Mouse (Mus musculus) large intestine, adult 2 months (tissue): ENCODE results near the gene Pdk1. TPM values are rescaled to one million over a fixed set of nuclear protein-coding genes. Genes with fewer than 3 reads are reported as not detected.
A peak's percentile ranks its signal among the peaks of the same experiment; 100 is the strongest.
"Not testable (repeated sequence)": the region's sequence is repeated elsewhere in the genome, so short reads cannot be mapped to it uniquely, and the experiment has no call there.

Source experiments
- DNase-seq: peaks from one replicate; pipeline ENCODE4 v3.0.0-alpha.2; 2012; ENCODE audit warnings: low read depth, low spot score
- WGBS: fragments of 180-500 bp; shearing (Covaris S2); methylation state at CpG from one replicate; pipeline ENCODE4 v1.1.7; 2018; 5-methylcytosine and 5-hydroxymethylcytosine counted together
- polyA plus RNA-seq: library from polyadenylated mRNA; depleted of rRNA; stranded (reverse); fragments of >200 nt; gene quantifications from 2 replicates; pipeline ENCODE4 v1.2.3, GENCODE M21; 2012; rRNA removed

Gene Pdk1
- polyA plus RNA-seq: 8.8 and 10.5 TPM in 2 replicates

DNA sequence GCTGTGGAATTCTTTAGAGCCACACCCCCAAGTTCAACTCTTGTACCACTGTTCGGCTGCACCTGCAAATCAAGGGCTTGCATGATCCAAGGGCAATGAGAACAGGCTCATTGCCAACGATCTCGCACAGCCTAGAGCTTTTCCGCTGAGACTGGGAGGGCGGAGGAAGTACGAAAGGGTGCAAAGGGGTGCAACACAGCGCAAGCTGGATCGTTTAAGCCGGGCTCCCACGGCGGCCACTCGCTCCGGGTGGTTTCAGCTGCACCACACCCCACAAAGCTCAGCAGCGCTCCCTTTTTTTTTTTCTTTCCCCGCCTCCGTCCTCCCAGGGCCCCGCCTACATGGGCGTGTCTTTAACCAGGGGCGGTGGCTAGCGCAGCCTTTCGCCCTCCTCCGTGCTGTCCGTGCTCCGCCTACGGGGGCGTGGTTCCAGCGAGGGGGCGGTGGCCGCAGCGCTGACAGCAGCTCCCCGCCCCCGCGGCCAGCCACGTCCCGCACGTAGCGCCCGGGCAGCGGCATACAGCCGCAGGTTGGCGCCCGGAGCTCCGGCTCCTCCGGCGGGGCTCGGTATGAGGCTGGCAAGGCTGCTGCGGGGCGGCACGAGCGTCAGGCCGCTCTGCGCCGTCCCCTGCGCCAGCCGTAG is at the start of gene Pdk1:
Gene Pdk1 (plus strand): TSS at position 424 of the 643 bp plus-strand sequence.
- peak; percentile 91 for DNase-seq
- 1% methylated on average over 55 of the region's 55 CpGs for WGBS

DNA sequence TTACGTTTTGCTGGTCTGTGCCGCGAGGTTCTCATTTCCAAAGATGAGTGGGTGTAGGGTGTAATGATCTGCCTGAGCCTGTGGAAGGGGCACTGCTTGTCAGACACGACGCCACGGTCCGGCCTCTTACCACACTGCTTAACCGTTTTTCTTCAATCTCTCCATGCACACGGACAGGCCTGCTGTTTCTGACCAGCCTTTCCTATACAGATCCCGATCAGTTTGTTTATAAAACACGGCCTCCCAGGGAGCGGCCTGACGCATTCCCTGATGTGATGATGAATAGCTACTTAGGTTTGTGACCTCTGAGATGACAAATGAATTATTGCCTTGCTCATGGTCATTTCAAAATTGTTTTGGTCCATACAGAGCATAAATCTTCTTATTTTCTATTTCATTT is 48.9 kb upstream of the Pdk1 start:
- no peak for DNase-seq
- WGBS: 72% methylated on average over 13 of the region's 13 CpGs

DNA sequence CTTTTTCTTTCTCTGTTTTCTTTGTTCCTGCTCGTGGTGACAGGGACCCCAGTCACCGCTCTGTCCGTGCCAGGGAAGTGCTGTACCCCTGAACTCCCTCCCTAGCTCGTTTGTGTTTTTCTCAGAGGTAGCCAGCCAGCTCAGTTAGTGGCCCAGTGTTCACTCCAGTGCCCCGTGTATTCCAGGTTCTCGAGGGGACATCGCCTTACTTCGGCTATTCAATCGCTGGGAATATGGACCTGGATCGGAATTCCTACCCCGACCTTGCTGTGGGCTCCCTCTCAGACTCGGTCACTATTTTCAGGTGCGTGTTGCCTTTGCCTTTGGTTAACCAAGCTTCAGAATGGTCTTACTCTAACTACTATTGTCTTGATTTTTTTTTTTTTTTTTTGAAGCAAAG is 45.3 kb upstream of the Pdk1 start:
- 86% methylated on average over 13 of the region's 13 CpGs for WGBS
- no peak for DNase-seq

DNA sequence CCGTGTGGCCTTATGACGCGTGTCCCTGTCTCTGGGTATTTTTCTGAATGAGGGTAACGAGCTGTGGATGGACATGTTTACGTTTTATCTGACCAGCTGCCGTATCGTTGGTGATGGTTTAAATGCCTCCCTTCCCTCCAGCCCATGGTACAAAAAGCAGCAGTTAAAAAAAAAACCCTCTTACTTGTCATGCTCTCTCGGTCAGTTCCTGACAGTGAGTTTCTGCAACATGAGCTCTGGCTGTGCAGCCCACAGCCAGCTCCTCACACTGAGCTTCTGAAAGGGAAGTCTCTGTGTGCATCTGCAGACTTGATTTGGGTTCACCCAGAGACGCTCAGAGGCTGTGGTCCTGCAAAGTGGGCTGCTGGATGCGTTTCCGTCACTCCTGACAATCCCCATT is 44.1 kb upstream of the Pdk1 start:
- no peak for DNase-seq
- WGBS: 85% methylated on average over 11 of the region's 11 CpGs

DNA sequence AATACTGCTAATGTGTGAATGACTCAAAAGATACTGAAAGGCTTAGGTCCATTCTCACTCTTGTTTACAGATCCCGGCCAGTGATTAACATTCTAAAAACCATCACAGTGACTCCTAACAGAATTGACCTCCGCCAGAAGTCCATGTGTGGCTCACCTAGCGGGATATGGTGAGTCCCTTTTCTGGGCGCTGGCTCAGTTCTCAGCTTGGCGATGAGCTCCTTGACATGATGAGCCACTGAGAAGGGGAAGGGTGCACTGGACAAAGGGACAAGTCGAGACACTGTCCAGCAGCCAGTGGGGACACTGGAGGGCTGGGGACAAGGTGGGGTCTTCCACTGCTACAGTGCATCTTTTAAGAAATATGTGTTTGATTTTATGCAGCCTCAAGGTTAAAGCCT is 39.4 kb upstream of the Pdk1 start:
- WGBS: 81% methylated on average over 6 of the region's 6 CpGs
- no peak for DNase-seq

DNA sequence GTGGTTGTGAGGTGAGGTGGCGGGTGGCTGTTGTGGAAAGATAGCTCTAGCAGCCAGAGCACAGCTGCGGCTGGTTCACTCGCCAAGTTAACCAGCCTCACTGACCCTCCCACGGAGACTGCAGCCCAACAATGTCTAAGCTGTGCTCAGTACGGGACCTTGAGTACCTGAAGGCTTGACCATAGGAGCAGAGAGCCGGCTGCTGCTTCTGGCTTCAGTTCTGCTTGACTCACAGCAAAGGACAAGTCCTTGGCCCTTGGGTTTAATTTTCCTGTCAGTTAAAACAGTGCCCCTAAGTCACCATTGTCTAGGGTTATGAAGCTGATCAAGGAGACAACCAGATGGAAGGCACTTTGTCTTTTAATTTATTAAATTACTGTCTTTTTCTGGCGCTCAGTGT is 38.7 kb upstream of the Pdk1 start:
- DNase-seq: no peak
- WGBS: 79% methylated on average over 7 of the region's 7 CpGs

DNA sequence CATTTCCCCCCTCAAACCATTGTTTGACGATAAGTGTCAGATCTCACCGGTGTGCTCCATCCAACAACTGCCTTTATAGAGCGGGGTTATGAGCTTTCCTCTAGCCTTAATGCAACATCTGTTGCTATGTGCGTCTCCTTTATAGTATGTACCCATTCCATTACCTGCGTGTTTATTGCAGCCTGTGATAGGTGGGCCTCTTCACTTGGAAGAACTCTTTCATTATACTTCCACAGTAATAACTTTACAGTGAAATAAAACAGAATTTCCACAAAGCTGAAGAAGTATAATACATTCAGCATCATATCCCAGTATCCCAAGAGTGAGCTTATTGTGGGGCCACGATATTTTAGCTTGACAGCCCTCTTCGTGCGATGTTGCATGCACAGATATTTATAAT is 37.5 kb upstream of the Pdk1 start:
- DNase-seq: no peak
- WGBS: 75% methylated on average over 8 of the region's 8 CpGs

DNA sequence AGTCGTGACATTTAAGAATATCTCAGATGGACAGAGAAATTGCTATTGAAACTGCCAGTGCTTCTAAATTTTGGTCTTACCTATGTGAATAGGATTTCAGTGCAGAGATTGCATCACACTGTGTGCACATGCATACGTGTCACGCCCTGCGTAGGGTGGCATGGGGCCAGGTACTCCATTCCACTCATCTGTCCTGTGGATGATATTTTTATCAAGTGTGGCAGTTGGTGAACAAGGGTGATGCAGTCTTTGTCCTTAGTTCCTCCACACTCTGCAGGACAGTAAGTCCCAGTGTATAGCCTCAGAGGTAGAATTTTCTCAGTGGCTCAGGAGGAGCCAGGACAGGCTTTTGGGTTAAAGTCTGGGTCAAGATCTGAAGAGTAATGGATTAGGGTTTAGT is 36.8 kb upstream of the Pdk1 start:
- DNase-seq: no peak
- WGBS: 77% methylated on average over 4 of the region's 4 CpGs

DNA sequence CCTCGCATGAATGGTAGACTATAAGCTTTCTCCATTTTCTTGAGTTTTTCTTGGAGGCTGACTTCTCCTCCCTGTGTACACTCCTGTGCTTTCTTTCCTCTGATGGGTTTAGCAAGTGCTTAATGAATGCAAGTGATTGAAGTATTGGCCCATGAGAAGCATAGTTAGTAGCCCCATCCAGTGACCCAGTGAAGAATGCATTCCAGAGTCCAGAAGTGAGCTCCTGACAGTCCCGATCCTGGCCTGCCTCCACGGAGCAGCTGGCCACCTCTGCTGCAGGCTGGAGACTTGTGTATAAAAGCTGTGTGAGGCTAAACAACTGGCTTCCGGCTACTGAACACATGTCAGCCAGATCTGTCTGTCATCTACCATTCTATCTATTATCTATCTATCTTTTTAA is 35.8 kb upstream of the Pdk1 start:
- 68% methylated on average over 4 of the region's 4 CpGs for WGBS

DNA sequence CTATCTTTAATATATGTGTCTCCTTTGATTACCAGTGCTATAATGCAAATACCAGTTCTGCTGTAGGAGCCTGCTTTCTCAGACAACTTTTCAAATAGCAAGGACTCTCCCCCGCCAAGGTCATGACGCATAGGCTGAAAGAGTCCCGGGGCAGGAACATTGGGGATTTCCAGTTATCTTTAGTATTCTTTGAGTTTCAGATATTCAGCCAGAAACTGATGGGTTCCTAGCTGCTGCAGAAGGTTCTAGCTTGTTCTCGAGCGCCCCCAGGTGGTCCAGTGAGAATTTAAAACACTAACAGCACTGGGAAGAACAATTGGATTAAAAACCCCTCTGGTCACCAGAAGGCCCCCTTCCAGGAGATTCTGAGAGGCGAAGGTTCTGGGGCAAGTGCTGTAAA is 35.2 kb upstream of the Pdk1 start:
- 31% methylated on average over 6 of the region's 6 CpGs for WGBS
- no peak for DNase-seq

More for the DNA sequence above, 35.8 kb upstream of the Pdk1 start:
- no peak for DNase-seq

DNA sequence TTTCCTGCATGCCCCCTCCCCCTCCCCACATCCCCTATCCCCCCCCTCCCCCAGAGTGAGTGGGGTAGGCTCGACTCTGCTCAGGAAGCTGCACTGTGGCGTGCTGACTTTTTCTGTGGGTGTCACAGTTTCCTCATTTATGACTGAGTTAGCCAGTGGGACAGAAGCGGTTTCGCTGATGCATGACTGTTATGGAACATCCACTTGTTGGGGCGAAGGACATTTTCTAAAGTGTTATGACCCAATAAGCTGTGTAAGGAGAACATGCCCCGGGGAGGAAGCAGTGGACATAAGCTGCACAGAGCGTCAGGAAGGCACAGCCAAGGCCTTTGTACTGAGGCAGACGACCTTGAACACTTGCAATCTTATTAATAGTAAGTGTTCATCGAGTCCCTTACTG is 29.7 kb upstream of the Pdk1 start:
- 75% methylated on average over 9 of the region's 9 CpGs for WGBS
- no peak for DNase-seq

DNA sequence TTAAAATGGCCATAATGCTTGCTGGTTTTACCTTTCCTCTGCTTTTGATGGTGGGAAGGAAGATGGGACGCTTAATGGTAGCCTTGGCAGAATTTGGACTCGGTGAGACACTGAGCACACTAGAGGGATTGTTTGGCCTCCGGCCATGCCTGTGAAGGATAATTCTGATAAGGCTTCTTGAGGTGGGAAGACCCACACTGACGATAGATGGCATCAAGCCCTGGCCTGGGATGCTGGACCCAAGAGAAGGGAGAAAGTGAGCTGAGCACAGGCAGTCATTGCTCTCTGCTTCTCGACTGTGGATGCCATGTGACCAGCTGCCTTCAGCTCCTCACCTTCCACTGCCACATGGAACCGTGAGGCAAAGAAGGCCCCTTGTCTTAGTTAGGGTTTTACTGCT is 28.1 kb upstream of the Pdk1 start:
- WGBS: 83% methylated on average over 6 of the region's 6 CpGs
- DNase-seq: no peak

DNA sequence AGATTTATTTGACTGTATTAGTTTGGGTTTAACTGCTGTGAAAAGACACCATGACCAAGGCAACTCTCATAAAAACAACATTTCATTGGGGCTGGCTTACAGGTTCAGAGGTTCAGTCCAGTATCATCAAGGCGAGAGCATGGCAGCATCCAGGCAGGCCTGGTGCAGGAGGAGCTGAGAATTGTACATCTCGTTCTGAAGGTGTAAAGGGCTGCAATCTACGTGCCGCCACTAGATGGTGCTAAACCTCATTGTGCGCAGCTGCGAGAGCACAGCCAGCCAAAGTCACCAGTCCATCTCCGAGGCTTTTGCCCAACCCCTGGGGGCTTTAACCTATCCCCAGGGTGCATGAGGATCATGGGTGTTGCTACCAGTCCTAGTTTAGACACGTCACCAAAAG is 20.9 kb upstream of the Pdk1 start:
- DNase-seq: not testable (repeated sequence)
- WGBS: 23% methylated on average over 7 of the region's 8 CpGs

DNA sequence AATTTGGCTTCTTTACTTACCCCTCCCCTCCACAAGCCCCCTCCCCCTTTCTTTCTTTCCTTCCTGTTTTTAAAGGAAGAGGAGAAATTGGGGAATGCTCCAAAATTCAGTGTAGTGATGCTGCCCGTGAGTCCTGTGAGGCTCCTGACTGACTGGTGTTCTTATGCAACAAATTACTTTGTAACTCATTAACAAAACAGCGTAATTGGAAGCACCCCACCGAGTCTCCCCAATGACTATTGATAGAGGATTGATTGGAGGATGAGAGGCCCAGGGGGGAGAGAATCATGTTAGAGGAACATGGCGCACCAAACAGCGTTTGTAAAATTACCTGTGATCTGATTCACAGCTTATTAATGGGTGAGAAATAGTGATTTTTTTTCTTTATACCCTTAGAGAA is 17.9 kb upstream of the Pdk1 start:
- DNase-seq: no peak
- WGBS: 73% methylated on average over 5 of the region's 5 CpGs

DNA sequence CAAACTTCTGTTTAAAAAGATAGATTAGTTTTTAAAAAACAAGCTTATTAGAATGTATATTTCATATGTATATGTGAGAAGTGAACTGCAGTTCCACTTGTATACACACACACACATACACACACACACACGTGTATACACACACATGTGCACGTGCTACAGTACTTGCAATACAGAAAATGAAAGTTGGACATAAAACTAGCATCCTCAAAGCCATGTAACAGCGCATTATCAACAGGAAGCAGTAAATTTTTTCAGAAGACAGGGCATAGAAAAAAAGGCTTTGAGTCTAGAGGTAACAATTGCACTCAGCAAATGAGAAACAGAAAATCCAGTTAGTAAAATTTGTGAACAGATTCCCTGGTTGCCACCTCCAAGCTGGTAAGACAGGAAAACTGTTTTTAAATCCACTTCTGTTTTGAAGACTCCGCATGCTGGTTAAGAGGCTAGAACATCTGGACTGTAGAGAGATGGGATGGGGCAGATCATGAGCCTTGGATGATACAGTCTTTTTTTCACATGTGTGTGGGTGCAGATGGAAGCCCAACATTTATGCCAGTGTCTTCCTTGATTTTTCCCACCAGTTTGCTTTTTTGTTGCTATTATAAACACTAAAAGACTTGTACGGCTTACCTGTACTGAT is 9.4 kb upstream of the Pdk1 start:
- no peak for DNase-seq
- 58% methylated on average over 5 of the region's 5 CpGs for WGBS

DNA sequence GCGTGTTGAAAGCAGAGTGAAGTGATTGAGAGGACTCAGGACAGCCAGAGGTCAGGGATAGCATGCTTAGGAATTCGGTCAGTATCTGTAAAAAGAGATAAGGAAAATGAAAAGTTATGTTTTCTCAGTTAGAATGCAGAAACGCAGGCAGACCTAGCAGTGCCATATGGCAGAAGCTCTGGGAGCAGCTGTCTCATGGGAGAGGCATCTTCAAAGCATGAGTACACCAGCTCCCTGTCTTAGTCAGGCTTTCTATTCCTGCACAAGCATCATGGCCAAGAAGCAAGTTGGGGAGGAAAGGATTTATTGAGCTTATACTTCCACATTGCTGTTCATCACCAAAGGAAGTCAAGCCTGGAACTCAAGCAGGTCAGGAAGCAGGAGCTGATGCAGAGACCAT is 8.0 kb upstream of the Pdk1 start:
- DNase-seq: no peak
- 68% methylated on average over 3 of the region's 3 CpGs for WGBS

DNA sequence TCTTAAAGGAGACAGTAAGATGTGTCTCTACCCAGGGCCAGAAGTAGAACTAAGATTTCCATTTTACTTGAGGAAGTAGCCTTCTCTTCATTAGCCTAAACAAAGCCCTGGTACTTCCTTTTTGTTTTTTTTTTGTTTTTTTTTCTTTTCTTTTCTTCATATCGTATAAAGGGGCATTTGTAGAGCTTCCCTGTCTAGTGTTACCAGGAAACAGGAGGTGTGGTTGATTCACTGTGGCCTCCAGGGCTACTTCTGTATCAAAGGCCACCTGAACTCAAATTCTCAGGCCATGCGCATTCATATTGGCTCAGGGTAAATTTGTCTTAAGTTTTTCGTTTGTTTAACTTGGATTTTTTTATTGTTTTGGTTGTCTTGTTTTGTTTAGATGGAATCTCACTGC is 7.1 kb upstream of the Pdk1 start:
- DNase-seq: no peak
- WGBS: 30% methylated on average over 3 of the region's 3 CpGs

DNA sequence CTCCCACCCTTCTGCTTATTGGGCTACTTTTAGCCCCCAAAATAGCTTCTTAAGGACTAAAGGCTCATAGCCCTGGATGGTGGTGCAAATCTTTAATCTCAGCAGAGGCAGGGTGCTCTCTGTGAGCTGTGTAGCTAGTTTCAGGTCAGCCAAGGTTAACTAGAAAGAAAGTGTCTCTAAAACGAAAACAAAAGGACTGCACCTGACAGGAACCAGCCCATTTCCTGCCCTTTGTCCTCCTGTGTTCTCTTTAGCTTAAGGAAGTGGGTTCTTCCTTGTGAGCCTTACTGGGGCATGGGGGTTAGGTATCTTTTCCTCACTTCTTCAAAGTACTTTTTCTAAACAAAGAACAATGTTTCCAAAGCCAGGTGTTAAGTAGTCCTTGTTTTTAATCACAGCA is 6.5 kb upstream of the Pdk1 start:
- WGBS: 16% methylated on average over 1 of the region's 1 CpGs
- no peak for DNase-seq

DNA sequence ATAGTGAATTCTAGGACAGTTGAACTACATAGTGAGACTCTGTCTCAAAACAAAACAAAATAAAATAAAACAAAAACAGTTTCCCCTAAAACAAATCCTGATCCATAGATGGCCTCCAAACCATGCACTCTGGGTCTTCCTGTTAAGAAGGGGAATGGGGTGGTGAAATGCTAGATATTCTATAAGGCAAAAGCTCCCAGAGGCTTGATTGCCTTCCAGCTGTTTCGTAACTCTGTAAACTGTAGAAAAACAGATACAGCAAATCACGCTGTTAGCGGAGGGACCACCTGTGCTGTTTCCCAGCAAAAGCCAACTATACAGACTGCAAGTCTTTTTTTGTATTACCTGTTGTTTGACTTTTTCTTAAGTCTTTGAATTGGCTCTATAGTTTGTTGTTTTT is 6.0 kb upstream of the Pdk1 start:
- no peak for DNase-seq
- 76% methylated on average over 3 of the region's 3 CpGs for WGBS

DNA sequence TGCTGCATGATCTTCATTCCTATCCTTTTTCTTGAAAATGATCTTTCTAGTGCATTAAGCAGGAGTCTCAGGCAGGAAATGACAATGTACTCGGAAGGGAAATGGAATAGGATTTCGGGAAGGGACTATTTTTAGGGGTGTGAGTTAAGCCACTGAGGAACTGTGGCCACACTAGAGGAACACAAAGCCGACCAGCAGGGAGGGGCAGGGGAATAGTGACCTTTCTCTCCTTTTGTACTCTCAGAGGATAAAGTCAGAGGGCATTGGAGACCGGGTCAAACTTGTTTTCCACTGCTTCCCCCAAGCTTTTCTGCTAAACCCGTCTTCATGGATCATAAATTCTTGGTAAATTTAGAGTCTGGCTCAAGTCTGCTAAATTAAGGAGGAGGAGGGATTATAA is 5.5 kb upstream of the Pdk1 start:
- 37% methylated on average over 5 of the region's 5 CpGs for WGBS
- no peak for DNase-seq

DNA sequence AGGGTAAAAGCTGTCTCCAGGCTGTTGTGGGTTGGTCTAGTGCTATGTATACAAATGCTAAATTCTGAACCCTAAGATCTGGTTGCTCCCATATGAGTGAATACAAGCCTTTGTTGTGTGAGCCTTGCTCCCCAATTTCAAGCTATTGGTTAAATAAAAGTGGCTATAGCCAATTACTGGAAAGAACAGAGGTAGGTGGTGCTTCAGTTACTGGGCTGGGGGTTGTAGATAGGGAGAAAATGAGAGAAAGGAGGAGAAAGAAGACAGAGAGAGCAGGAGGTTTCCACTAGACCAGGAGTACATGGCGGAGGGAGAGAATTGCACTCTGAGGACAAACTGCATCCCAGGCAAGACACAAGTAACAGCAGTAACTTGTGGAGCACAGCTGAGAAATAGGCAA is 4.8 kb upstream of the Pdk1 start:
- WGBS: 100% methylated on average over 1 of the region's 1 CpGs
- DNase-seq: no peak

DNA sequence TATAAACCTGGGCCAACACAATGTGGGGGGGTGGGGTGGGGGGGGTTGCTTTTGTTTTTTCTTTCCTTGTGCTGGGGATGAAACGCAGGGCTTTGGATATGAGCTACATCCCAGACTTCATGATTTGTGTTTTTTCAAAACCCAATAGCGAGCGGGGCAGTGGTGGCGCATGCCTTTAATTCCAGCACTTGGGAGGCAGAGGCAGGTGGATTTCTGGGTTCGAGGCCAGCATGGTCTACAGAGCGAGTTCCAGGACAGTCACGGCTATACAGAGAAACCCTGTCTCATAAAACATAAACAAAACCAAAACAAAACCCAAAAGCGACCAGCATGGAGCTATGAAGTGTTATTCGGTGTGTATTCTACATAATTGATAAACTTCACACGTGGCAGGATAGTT is 883 bp upstream of the Pdk1 start:
- 54% methylated on average over 10 of the region's 10 CpGs for WGBS
- DNase-seq: no peak
